Mouse (Mus musculus): ENCODE measurements around the gene Hist1h2an. TPM values are rescaled to one million over a fixed set of nuclear protein-coding genes. Genes with fewer than 3 reads are reported as not detected.
"Not testable (repeated sequence)": the region's sequence is repeated elsewhere in the genome, so short reads cannot be mapped to it uniquely, and the experiment has no call there.

Hist1h2an gene
- total RNA-seq, 1 experiment from 2014 or later = 43.6 TPM

GRCm38 (mm10) chr13:21783255-21783617 lies 3.8 kb downstream of the Hist1h2an start, which contains the start of gene Hist1h3i:
Hist1h3i (minus strand) TSS chr13:21783370.
- DNase-seq = peak; percentile 66

- DNase-seq = not testable (repeated sequence)
Observed at GRCm38 (mm10) chr13:21782361-21783254, 4.4 kb downstream of the Hist1h2an start.

- DNase-seq = no peak
Observed at GRCm38 (mm10) chr13:21781639-21782038, 5.4 kb downstream of the Hist1h2an start.

- DNase-seq = no peak
Observed at GRCm38 (mm10) chr13:21781021-21781555, 5.9 kb downstream of the Hist1h2an start.

GRCm38 (mm10) chr13:21779767-21780731 lies 7.0 kb downstream of the Hist1h2an start, which contains the start of gene Hist1h1b:
Hist1h1b (minus strand) TSS chr13:21780625.
- DNase-seq = peak; percentile 84

- peak; percentile 80 for DNase-seq
Observed at GRCm38 (mm10) chr13:21778814-21779766, 7.9 kb downstream of the Hist1h2an start.

GRCm38 (mm10) chr13:21755707-21756106 lies 31.3 kb downstream of the Hist1h2an start:
- DNase-seq = no peak

GRCm38 (mm10) chr13:21754294-21755001 lies 32.6 kb downstream of the Hist1h2an start:
- peak; percentile 59 for DNase-seq

GRCm38 (mm10) chr13:21753524-21754285 lies 33.3 kb downstream of the Hist1h2an start, which contains the start of the genes Hist1h2ak and Hist1h2bn:
Hist1h2ak (minus strand) TSS chr13:21753827.
Hist1h2bn (plus strand) TSS chr13:21754123.
- peak; percentile 68 for DNase-seq

GRCm38 (mm10) chr13:21753051-21753523 lies 33.9 kb downstream of the Hist1h2an start:
- no peak for DNase-seq

- no peak for DNase-seq
Observed at GRCm38 (mm10) chr13:21752356-21752755, 34.7 kb downstream of the Hist1h2an start.

GRCm38 (mm10) chr13:21751827-21752226 lies 35.2 kb downstream of the Hist1h2an start:
- no peak for DNase-seq

GRCm38 (mm10) chr13:21751417-21751816 lies 35.6 kb downstream of the Hist1h2an start:
- no peak for DNase-seq

GRCm38 (mm10) chr13:21750159-21751017 lies 36.6 kb downstream of the Hist1h2an start, which contains the start of gene Hist1h4k:
Hist1h4k (minus strand) TSS chr13:21750505.
- peak; percentile 94 for DNase-seq

GRCm38 (mm10) chr13:21749387-21750158 lies 37.4 kb downstream of the Hist1h2an start:
- DNase-seq = no peak

- DNase-seq = no peak
Observed at GRCm38 (mm10) chr13:21745006-21745405, 42.0 kb downstream of the Hist1h2an start.
